Mouse (Mus musculus): ENCODE data around the gene Baz2b. TPM values are rescaled to one million over a fixed set of nuclear protein-coding genes. Genes with fewer than 3 reads are reported as not detected.

Gene Baz2b
- polyA plus RNA-seq, 1 experiment from 2014 or later: 71.0 TPM

DNA sequence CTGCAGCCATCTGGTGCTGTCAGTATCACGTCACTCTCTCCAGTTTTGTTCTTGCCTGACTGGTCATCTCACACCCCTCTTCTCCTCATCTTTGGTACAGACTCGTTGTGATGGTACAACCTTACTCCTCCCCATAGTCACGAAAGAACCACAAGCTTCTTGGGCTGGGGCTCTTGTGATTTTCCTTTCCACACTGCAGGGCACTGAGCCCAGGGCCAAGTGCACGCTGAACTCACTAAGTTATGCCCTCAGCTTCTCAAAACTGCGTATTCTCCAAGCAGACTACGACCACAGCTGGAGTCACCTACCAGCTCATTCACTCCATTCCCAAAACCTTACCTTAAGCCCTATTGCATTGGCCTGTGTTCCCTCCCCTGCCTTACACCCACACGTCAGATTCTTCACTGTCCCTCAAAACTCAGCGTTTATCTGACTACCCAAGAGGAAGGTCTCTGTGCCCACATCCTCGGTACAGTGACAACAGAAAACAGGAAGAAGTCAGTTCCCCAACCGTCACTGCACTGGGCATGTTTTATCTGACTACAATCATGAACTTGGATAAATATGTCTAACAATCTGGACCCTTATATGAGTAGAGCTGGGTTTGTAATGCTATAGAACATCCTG, 190.7 kb downstream of the Baz2b start:
- Histone ChIP-seq H3K27me3 (ENCODE audit: control insufficient read depth, insufficient read depth, low read length) (no peaks in the 10 kb centered on the region), H3K4me2 (ENCODE audit: low read depth) (no peak overlapping the region), H3K4me3 (ENCODE audit: low read depth, low read length) (no peak overlapping the region), H3K9me3 (ENCODE audit: control insufficient read depth, low read length) (no peaks in the 10 kb centered on the region), H3K36me3 (ENCODE audit: control insufficient read depth, insufficient read depth, low read length) (no peaks in the 10 kb centered on the region), H3K4me1 (ENCODE audit: control insufficient read depth, insufficient read depth, low read length) (no peaks in the 10 kb centered on the region), H3K9ac (ENCODE audit: low read length) (no peak overlapping the region), H3K27ac (ENCODE audit: low read depth, low read length) (no peak overlapping the region)
- WGBS: 89% methylated on average over 10 of the region's 10 CpGs
- DNase-seq (ENCODE audit: low spot score) (no peak), ATAC-seq (ENCODE audit: insufficient read depth, low FRiP score, low TSS enrichment) (no peak)

DNA sequence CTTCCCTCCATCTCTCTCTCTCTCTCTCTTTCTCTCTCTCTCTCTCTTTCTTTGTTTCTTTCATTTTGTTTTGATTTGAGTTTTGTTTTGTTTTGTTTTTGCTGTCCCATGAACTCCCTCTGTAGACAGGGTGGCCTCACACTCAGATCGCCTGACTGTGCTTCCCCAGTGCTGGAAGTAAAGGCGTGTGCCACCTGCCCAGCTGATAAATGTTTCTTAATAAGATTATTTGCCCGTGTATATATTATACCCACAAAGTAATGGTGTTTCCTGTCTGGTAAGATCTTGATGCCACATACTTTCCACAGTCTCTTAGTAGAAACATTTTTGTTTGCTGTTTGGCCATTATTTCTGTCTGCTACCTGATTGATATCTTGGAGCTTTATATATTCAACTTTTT, 198.1 kb downstream of the Baz2b start:
- Histone ChIP-seq H3K9ac (ENCODE audit: low read length) (no peak overlapping the region), H3K4me2 (ENCODE audit: low read depth) (no peak overlapping the region), H3K9me3 (ENCODE audit: control insufficient read depth, low read length) (no peaks in the 10 kb centered on the region), H3K4me3 (ENCODE audit: low read depth, low read length) (no peak overlapping the region), H3K27me3 (ENCODE audit: control insufficient read depth, insufficient read depth, low read length) (no peaks in the 10 kb centered on the region), H3K4me1 (ENCODE audit: control insufficient read depth, insufficient read depth, low read length) (no peaks in the 10 kb centered on the region), H3K27ac (ENCODE audit: low read depth, low read length) (no peak overlapping the region), H3K36me3 (ENCODE audit: control insufficient read depth, insufficient read depth, low read length) (no peaks in the 10 kb centered on the region)
- WGBS: 91% methylated on average over 3 of the region's 3 CpGs
- no peak for DNase-seq (ENCODE audit: low spot score)
- no peak for ATAC-seq (ENCODE audit: insufficient read depth, low FRiP score, low TSS enrichment)

DNA sequence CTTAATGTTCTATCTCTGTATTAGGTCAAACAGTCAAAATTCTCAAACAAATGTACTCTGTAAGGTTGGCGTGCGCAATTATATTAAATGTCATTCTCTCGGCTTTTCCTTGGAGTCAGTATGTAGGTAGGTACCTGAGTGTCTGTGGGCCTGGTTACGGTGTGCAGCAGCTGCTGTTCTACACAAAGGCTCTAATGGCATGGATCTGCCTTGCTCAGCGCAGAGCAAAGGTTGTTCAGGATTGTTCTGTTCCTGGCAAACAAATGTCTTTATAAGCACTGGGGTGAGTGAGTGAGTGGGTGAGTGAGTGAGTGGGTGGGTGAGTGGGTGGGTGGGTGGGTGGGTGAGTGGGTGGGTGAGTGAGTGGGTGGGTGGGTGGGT, 206.0 kb downstream of the Baz2b start:
- no peak overlapping the region for H3K27ac ChIP-seq (ENCODE audit: low read depth, low read length)
- 92% methylated on average over 5 of the region's 5 CpGs for WGBS

DNA sequence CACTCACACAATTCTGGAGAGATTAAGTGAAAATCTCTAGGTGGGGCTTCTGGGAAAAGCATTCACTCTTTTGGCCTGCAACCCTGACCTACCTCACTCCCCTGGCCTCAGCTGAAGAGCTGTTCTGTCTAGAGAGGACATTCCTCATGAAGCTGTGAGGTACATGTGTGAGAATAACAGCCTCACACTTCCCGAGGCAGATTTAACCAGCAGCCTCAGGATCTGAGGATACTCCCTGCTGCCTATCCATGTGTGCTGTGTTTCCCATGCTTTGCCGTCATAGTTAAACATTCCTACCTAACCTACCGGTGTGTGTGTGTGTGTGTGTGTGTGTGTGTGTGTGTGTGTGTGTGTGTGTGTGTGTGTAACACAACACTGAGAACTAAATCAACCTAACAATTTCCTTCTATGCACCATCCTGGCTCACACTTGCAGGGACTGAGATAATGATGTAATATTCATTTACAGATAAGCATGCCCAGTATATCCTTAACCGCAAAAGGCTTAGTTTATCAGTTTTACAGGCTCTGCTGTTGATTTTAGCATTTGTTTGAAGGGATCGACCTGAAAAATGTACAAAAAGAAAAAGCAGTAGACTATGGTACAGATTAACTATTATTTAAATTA, 206.5 kb downstream of the Baz2b start:
- no peaks in the 10 kb centered on the region for H3K9me3 ChIP-seq (ENCODE audit: control insufficient read depth, low read length)
- no peaks in the 10 kb centered on the region for H3K36me3 ChIP-seq (ENCODE audit: control insufficient read depth, insufficient read depth, low read length)
- H3K27ac ChIP-seq (ENCODE audit: low read depth, low read length): no peak overlapping the region
- DNase-seq (ENCODE audit: low spot score): no peak
- H3K27me3 ChIP-seq (ENCODE audit: control insufficient read depth, insufficient read depth, low read length): no peaks in the 10 kb centered on the region
- H3K4me1 ChIP-seq (ENCODE audit: control insufficient read depth, insufficient read depth, low read length): no peaks in the 10 kb centered on the region
- H3K4me2 ChIP-seq (ENCODE audit: low read depth): no peak overlapping the region
- no peak overlapping the region for H3K9ac ChIP-seq (ENCODE audit: low read length)
- no peak overlapping the region for H3K4me3 ChIP-seq (ENCODE audit: low read depth, low read length)
- no peak for ATAC-seq (ENCODE audit: insufficient read depth, low FRiP score, low TSS enrichment)
- WGBS: 84% methylated on average over 5 of the region's 5 CpGs

More for the DNA sequence above, 206.0 kb downstream of the Baz2b start:
- no peaks in the 10 kb centered on the region for H3K36me3 ChIP-seq (ENCODE audit: control insufficient read depth, insufficient read depth, low read length)
- no peak overlapping the region for H3K4me2 ChIP-seq (ENCODE audit: low read depth)
- H3K4me1 ChIP-seq (ENCODE audit: control insufficient read depth, insufficient read depth, low read length): no peaks in the 10 kb centered on the region
- ATAC-seq (ENCODE audit: insufficient read depth, low FRiP score, low TSS enrichment) (no peak), DNase-seq (ENCODE audit: low spot score) (no peak)
- no peaks in the 10 kb centered on the region for H3K27me3 ChIP-seq (ENCODE audit: control insufficient read depth, insufficient read depth, low read length)
- no peak overlapping the region for H3K9ac ChIP-seq (ENCODE audit: low read length)
- H3K9me3 ChIP-seq (ENCODE audit: control insufficient read depth, low read length): no peaks in the 10 kb centered on the region
- no peak overlapping the region for H3K4me3 ChIP-seq (ENCODE audit: low read depth, low read length)

DNA sequence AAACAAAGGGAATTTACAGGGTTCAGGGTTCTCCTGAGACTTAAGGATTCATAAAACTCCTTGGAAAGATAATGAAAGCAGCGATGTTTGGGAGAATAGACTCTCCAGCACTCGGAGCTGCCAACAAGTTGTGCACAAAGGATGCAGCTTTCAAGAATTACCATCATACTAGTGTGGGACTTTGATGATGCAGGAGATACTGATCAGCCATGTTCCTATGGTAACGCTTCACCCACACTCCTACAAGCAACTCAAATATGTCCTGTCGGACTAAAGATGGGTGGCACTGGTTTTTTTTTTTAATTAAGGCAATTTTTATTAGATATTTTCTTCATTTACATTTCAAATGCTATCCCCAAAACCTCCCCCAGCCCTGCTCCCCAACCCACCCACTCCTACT, 209.4 kb downstream of the Baz2b start:
- 92% methylated on average over 4 of the region's 4 CpGs for WGBS

DNA sequence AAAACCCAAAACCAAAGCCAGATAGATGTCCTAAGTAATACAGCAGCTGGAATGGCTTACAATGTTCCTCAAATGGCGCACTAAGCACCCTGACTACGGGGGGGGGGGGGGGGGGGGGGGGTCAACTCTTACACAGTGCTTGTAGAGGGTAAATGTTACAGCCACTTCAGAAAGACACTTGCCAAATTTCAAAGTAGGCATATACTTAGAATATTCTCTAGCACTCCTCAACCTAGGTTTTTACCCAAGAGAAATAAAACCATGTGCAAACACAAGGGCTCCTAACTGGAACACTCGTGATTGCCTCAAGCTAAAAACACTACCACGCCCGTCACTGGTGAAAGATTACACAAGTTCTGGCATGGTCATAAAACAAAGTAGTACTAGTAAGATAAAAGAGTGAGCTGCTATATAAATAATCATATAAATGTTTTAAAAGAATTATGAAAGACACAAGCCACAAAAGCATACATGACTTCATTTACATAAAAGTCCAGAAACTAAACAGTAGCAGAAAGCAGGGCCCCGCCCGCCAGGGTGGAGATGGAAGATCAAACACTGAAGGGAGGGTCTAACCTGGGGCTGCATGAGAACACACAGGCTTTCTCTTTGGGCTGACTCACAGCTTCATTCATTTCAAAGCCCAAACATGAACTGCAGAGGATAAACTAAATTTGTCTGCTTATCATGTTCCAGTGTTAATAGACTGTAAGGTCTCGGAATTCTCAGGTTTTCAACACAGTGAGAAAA, 212.0 kb downstream of the Baz2b start:
- Histone ChIP-seq H3K36me3 (ENCODE audit: control insufficient read depth, insufficient read depth, low read length) (no peaks in the 10 kb centered on the region), H3K27me3 (ENCODE audit: control insufficient read depth, insufficient read depth, low read length) (no peaks in the 10 kb centered on the region), H3K4me1 (ENCODE audit: control insufficient read depth, insufficient read depth, low read length) (peaks cover 3% of the 10 kb centered on the region; the same call in 1 of the 2 replicates), H3K27ac (ENCODE audit: low read depth, low read length) (no peak overlapping the region), H3K9ac (ENCODE audit: low read length) (no peak overlapping the region), H3K4me2 (ENCODE audit: low read depth) (no peak overlapping the region), H3K4me3 (ENCODE audit: low read depth, low read length) (no peak overlapping the region), H3K9me3 (ENCODE audit: control insufficient read depth, low read length) (no peaks in the 10 kb centered on the region)
- WGBS: 93% methylated on average over 8 of the region's 8 CpGs
- ATAC-seq (ENCODE audit: insufficient read depth, low FRiP score, low TSS enrichment) (no peak), DNase-seq (ENCODE audit: low spot score) (no peak)

More for the DNA sequence above, 209.4 kb downstream of the Baz2b start:
- DNase-seq (ENCODE audit: low spot score): no peak
- Histone ChIP-seq H3K36me3 (ENCODE audit: control insufficient read depth, insufficient read depth, low read length) (no peaks in the 10 kb centered on the region), H3K27ac (ENCODE audit: low read depth, low read length) (no peak overlapping the region), H3K4me3 (ENCODE audit: low read depth, low read length) (no peak overlapping the region), H3K4me1 (ENCODE audit: control insufficient read depth, insufficient read depth, low read length) (no peaks in the 10 kb centered on the region), H3K9ac (ENCODE audit: low read length) (no peak overlapping the region), H3K4me2 (ENCODE audit: low read depth) (no peak overlapping the region), H3K9me3 (ENCODE audit: control insufficient read depth, low read length) (no peaks in the 10 kb centered on the region), H3K27me3 (ENCODE audit: control insufficient read depth, insufficient read depth, low read length) (no peaks in the 10 kb centered on the region)
- no peak for ATAC-seq (ENCODE audit: insufficient read depth, low FRiP score, low TSS enrichment)

DNA sequence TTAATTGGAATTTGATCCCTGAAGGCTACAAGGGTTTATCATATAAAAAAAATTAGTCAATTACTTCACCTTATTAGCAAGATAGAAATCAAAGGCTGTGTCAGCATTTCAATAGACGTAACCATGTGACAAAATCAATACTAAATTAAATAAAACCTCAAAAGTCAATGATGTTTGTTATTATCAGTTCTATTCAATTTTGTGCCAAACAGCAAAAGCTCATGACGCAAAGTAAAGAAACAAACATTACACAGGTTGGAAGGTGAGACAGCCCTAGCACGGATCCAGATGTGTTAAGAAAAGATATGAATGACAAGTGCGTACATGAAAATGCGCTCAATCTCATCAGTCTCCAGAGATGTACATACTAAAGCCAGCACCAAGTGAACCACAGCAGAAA, 212.7 kb downstream of the Baz2b start:
- ATAC-seq (ENCODE audit: insufficient read depth, low FRiP score, low TSS enrichment) (no peak), DNase-seq (ENCODE audit: low spot score) (no peak)
- H3K36me3 ChIP-seq (ENCODE audit: control insufficient read depth, insufficient read depth, low read length): no peaks in the 10 kb centered on the region
- no peaks in the 10 kb centered on the region for H3K9me3 ChIP-seq (ENCODE audit: control insufficient read depth, low read length)
- H3K9ac ChIP-seq (ENCODE audit: low read length): no peak overlapping the region
- H3K4me1 ChIP-seq (ENCODE audit: control insufficient read depth, insufficient read depth, low read length): peaks cover 7% of the 10 kb centered on the region; the same call in 1 of the 2 replicates
- WGBS: 93% methylated on average over 5 of the region's 5 CpGs
- no peak overlapping the region for H3K4me2 ChIP-seq (ENCODE audit: low read depth)
- H3K27me3 ChIP-seq (ENCODE audit: control insufficient read depth, insufficient read depth, low read length): no peaks in the 10 kb centered on the region
- H3K4me3 ChIP-seq (ENCODE audit: low read depth, low read length): no peak overlapping the region
- H3K27ac ChIP-seq (ENCODE audit: low read depth, low read length): no peak overlapping the region

DNA sequence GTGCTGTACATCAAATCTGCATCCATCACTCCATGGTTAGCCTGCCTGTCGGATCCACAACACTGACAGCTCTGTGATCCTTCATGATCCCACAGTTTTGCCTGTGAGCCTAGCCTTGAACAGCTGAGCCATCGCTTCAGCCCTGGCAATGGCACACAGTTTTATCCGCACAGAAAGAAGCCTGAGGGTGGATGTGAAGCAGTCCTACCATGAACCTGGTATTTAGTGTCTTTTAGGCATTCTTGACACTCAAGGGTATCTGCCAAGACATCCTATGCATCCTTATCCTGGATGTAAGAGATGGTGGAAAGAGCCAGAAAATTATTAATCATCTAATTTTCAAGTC, 216.5 kb downstream of the Baz2b start:
- DNase-seq (ENCODE audit: low spot score) (no peak), ATAC-seq (ENCODE audit: insufficient read depth, low FRiP score, low TSS enrichment) (no peak)
- Histone ChIP-seq H3K27me3 (ENCODE audit: control insufficient read depth, insufficient read depth, low read length) (no peaks in the 10 kb centered on the region), H3K36me3 (ENCODE audit: control insufficient read depth, insufficient read depth, low read length) (no peaks in the 10 kb centered on the region), H3K4me2 (ENCODE audit: low read depth) (no peak overlapping the region), H3K27ac (ENCODE audit: low read depth, low read length) (no peak overlapping the region), H3K4me3 (ENCODE audit: low read depth, low read length) (no peak overlapping the region), H3K4me1 (ENCODE audit: control insufficient read depth, insufficient read depth, low read length) (peaks cover 7% of the 10 kb centered on the region; the same call in 1 of the 2 replicates), H3K9me3 (ENCODE audit: control insufficient read depth, low read length) (no peaks in the 10 kb centered on the region), H3K9ac (ENCODE audit: low read length) (no peak overlapping the region)
- WGBS: 59% methylated on average over 3 of the region's 3 CpGs

Measured in neural tube, embryonic 11.5 days (tissue).